Mouse (Mus musculus): Measurements from ENCODE around the gene B3galt2.

Gene B3galt2

DNA sequence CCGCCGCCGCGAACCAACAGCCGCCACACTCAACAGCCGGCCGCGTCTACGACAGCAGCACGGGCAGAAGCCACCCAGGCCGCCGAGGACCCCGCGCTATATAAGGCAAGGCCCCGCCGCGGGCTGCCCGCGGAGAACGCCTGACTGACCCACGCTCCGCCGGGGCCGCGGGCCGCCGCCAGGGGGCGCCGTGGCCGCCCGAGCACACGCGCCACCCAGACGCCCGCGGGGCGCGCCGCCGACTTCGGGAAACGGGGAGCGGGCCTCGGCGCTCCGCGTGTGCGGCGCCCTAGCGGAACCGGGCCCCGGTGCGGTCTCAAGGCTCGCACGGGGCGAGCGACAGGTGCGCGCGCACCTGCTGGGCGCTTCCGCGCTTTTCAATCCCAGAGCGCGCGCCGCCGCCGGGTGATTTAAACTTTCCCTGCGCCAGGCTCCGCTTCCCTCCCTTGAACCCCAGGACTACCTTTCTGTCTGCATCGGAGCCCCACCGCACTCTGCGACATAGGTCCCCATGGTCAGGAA, 62.3 kb downstream of the B3galt2 start, which contains the start of gene Cdc73:
TSS of gene Cdc73 (minus strand) at position 153 of the 522 bp plus-strand sequence.
- peak; percentile 85 for DNase-seq (ENCODE audit: low read depth, low spot score)
